ENCODE assay signal across 20 mouse cellular contexts in the genomic region with DNA sequence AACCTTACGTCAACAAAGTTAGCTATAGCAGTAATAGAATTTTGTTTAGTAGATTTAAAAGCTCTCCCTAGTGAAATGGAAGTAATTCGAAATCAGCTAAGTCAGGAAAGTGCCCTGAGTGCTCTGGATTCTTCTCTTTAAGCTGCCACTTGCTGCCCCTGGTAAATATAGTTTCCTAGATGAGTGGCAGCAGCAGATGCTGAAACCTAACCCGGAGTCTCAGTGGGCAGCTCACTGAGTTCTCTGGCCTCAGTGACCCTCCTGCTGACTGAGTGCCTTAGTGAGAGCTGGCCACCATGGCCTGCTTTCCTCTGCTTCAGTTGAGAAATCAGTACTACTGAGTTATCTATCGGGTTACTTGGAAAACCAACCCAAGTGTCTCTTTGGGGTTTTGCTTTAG. TPM values are rescaled to one million over a fixed set of nuclear protein-coding genes. Genes with fewer than 3 reads are reported as not detected.
A peak's percentile ranks its signal among the peaks of the same experiment; 100 is the strongest.
DNase-seq lines count a peak whose midpoint lies in the region; ATAC-seq and TF ChIP-seq lines count a peak whose summit lies in the region.
"Had no signal": no experiment of that assay in that cellular context is flagged by ENCODE, and none has a peak within 500 bp of the region (broad histone marks: within the 10 kb centered on the region; RNA-seq: fewer than 3 reads in every experiment).

No protein-coding gene starts in this region.

- WGBS in heart, embryonic 16.5 days, result 61% methylated on average over 4 of the region's 4 CpGs
- WGBS in liver, embryonic 11.5 days, result 73% methylated on average over 4 of the region's 4 CpGs

- intact Hi-C loops in left cerebral cortex, adult 2 months (cut with DNase I), result no loop called here

- no peak overlapping the region for H3K9ac ChIP-seq in heart, embryonic 16.5 days (ENCODE audit: low read length)
- H3K9ac ChIP-seq in liver, embryonic 11.5 days (ENCODE audit: low read depth, low read length), result no peak overlapping the region
- H3K9ac ChIP-seq: embryonic facial prominence, embryonic 12.5 days; forebrain, postnatal 0 days; hindbrain, embryonic 15.5 days; kidney, embryonic 15.5 days; limb, embryonic 12.5 days; neural tube, embryonic 12.5 days had no signal

- no peaks in the 10 kb centered on the region for H3K27me3 ChIP-seq in heart, embryonic 16.5 days (ENCODE audit: control insufficient read depth, insufficient read depth, low read length)
- H3K27me3 ChIP-seq in liver, embryonic 11.5 days (replicated peaks; ENCODE audit: control insufficient read depth, insufficient read depth, low read length), result no peaks in the 10 kb centered on the region
- H3K27me3 ChIP-seq: embryonic facial prominence, embryonic 12.5 days; kidney, embryonic 15.5 days; limb, embryonic 12.5 days; megakaryocyte, embryonic 14.5 days had no signal

- H3K4me1 ChIP-seq in heart, embryonic 16.5 days (ENCODE audit: control insufficient read depth, insufficient read depth, low read length), result peaks cover 22% of the 10 kb centered on the region
- H3K4me1 ChIP-seq in liver, embryonic 11.5 days (replicated peaks; ENCODE audit: control insufficient read depth, insufficient read depth, low read length), result no peaks in the 10 kb centered on the region
- H3K4me1 ChIP-seq: embryonic facial prominence, embryonic 12.5 days; hindbrain, embryonic 15.5 days; kidney, embryonic 15.5 days; megakaryocyte, embryonic 14.5 days; neural tube, embryonic 12.5 days had no signal

- H3K36me3 ChIP-seq in heart, embryonic 16.5 days (ENCODE audit: control insufficient read depth, insufficient read depth), result no peaks in the 10 kb centered on the region
- no peaks in the 10 kb centered on the region for H3K36me3 ChIP-seq in liver, embryonic 11.5 days (ENCODE audit: control insufficient read depth, insufficient read depth, low read length)
- H3K36me3 ChIP-seq: embryonic facial prominence, embryonic 12.5 days; G1E; hindbrain, embryonic 15.5 days; kidney, embryonic 15.5 days; limb, embryonic 12.5 days; neural tube, embryonic 12.5 days had no signal

- DNase-seq in heart, adult 9 months (ENCODE audit: low spot score in 2 of 2), result no peak
- DNase-seq in embryo, embryonic 11 days, result peak; percentile 37
- DNase-seq in gastrocnemius, adult 8-10 months (ENCODE audit: low spot score in 2 of 2), result peak; percentile 70 to 80
- peak; percentile 50 for DNase-seq in mesoderm, embryonic 11.5 days (ENCODE audit: low read depth, low spot score)
- no peak for DNase-seq in liver, embryonic 11.5 days (ENCODE audit: low spot score)
- no peak for DNase-seq in left cerebral cortex, adult 2 months (ENCODE audit: extremely low spot score in 1 of 2, low spot score in 2 of 2)
- DNase-seq: cerebellum, postnatal 14 days; forebrain, postnatal 0 days; lung, postnatal 10 days had no signal

- no peak for ATAC-seq in heart, embryonic 16.5 days (replicated peaks; ENCODE audit: extremely low read depth, insufficient read depth, low FRiP score)
- no peak for ATAC-seq in liver, embryonic 11.5 days (replicated peaks; ENCODE audit: low FRiP score)
- ATAC-seq: CD4-positive, CD25-positive, alpha-beta regulatory T cell, adult 4 months; forebrain, postnatal 0 days; intestine, embryonic 16.5 days had no signal

- no peaks in the 10 kb centered on the region for H3K9me3 ChIP-seq in heart, embryonic 16.5 days (replicated peaks; ENCODE audit: control insufficient read depth, low read length)
- H3K9me3 ChIP-seq in liver, embryonic 11.5 days (ENCODE audit: control insufficient read depth, low read length), result no peaks in the 10 kb centered on the region
- H3K9me3 ChIP-seq: embryonic facial prominence, embryonic 12.5 days; G1E; hindbrain, embryonic 15.5 days; kidney, embryonic 15.5 days; limb, embryonic 12.5 days; megakaryocyte, embryonic 14.5 days; neural tube, embryonic 12.5 days had no signal

- no peak for TF ChIP-seq CTCF in left cerebral cortex, adult 2 months (IDR thresholded peaks at IDR 0.05)

- peak overlapping the region; percentile 55; the same call in 1 of the 2 replicates for H3K27ac ChIP-seq in heart, embryonic 16.5 days (ENCODE audit: low read length)
- no peak overlapping the region for H3K27ac ChIP-seq in liver, embryonic 11.5 days (ENCODE audit: low read depth, low read length)
- H3K27ac ChIP-seq in left cerebral cortex, adult 2 months, result no peak overlapping the region
- H3K27ac ChIP-seq: embryonic facial prominence, embryonic 12.5 days; hindbrain, embryonic 15.5 days; kidney, embryonic 15.5 days; layer of hippocampus, adult 2 months; limb, embryonic 12.5 days; neural tube, embryonic 12.5 days had no signal

- H3K4me3 ChIP-seq in heart, embryonic 16.5 days (ENCODE audit: low read length), result no peak overlapping the region
- H3K4me3 ChIP-seq in liver, embryonic 11.5 days (ENCODE audit: low read depth, low read length), result no peak overlapping the region
- H3K4me3 ChIP-seq in left cerebral cortex, adult 2 months, result no peak overlapping the region
- H3K4me3 ChIP-seq: embryonic facial prominence, embryonic 12.5 days; hindbrain, embryonic 15.5 days; kidney, embryonic 15.5 days; layer of hippocampus, adult 2 months; limb, embryonic 12.5 days; megakaryocyte, embryonic 14.5 days; neural tube, embryonic 12.5 days had no signal

- no peak overlapping the region for H3K4me2 ChIP-seq in heart, embryonic 16.5 days (ENCODE audit: low read depth, low read length)
- H3K4me2 ChIP-seq in liver, embryonic 11.5 days, result no peak overlapping the region
- H3K4me2 ChIP-seq: embryonic facial prominence, embryonic 12.5 days; hindbrain, embryonic 15.5 days; kidney, embryonic 15.5 days; limb, embryonic 12.5 days; neural tube, embryonic 12.5 days had no signal

RNA-seq across cellular contexts. Expression of gene Cacna2d1, which starts 37.3 kb away (rescaled TPM):
- 14.9 and 15.2 TPM in 2 replicates for polyA plus RNA-seq in heart, embryonic 16.5 days (2015; fragmentation: Nextera tagmentation; extraction: Ambion mirVana)
- total RNA-seq in gastrocnemius, adult 8-10 months (2022), result 100 to 1,000 TPM; 242 to 290 (median 257) TPM
- polyA plus RNA-seq in liver, embryonic 11.5 days (2014; fragmentation: Nextera tagmentation; extraction: Ambion mirVana), result 3.0 TPM in 2 replicates
- 100 to 1,000 TPM; 196 to 198 TPM for total RNA-seq in left cerebral cortex, adult 2 months (2021)
- polyA plus RNA-seq: CD4-positive, CD25-positive, alpha-beta regulatory T cell, adult 4 months; G1E had no signal

Comparison
In these comparisons a context has a peak if more than half of its experiments do, and no peak if none do; other contexts are left out.
1. DNase-seq: peak in embryo, embryonic 11 days (single experiment), gastrocnemius, adult 8-10 months (2 of 2) and mesoderm, embryonic 11.5 days (single experiment); none in heart, adult 9 months (0 of 2), liver, embryonic 11.5 days (single experiment) and left cerebral cortex, adult 2 months (0 of 2).